Mouse (Mus musculus) erythroblast, embryonic 14.5 days (primary cell): ENCODE data around the gene Lman1l.

Source experiments
- GATA1 ChIP-seq: IDR thresholded peaks from 2 replicates; pipeline ENCODE4 v1.6.1; 2012; ENCODE audit warnings: low read length, inconsistent platforms, mixed read lengths
- TAL1 ChIP-seq: IDR thresholded peaks from 3 replicates; pipeline ENCODE4 v1.6.1; 2012; ENCODE audit warnings: low read length, inconsistent platforms, mixed read lengths

DNA sequence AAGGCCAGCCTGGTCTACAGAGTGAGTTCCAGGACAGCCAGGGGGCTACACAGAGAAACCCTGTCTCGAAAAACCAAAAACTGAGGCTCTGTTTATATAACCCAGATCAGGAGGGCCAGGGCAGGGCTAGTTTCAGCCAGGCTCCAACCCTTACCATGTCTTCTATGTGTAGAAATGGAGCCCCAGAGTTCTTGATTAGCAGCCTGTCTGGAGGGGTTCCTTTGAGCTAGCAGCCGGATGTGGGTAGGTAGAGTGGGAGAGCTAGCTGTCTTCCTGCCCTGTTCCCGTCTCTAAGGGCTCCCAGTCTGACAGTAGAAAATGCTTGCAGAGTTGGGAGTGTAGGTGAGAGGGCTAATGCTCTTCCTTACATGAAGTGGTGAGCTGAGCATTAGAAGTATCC, 46.6 kb upstream of the Lman1l start:
- no peak for TF ChIP-seq GATA1
- no peak for TF ChIP-seq TAL1
